8 mouse cellular contexts compared by ENCODE assay signal in the genomic region with DNA sequence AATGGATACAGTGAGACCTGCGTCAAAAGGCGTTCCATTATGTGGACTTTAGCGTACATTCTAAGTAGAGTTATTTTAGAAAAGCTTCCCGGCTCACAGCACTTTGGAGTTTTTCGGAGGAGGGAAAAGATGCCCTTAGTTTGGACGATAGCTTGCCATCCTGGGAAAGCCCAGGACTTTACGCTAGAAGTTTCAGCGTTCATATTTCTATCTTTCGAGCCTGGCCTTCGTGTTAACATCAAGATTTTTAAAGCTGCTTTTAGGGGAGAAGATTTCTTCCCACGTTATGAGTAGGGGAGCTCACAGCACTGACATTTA. TPM values are rescaled to one million over a fixed set of nuclear protein-coding genes. Genes with fewer than 3 reads are reported as not detected.
A peak's percentile ranks its signal among the peaks of the same experiment; 100 is the strongest.
DNase-seq lines count a peak whose midpoint lies in the region; ATAC-seq and TF ChIP-seq lines count a peak whose summit lies in the region.

No protein-coding gene starts in this region.

- DNase-seq in heart, adult 2 months, result no peak
- DNase-seq in heart, postnatal 10 days, result no peak
- no peak for DNase-seq in CH12.LX (ENCODE audit: extremely low read depth)
- no peak for DNase-seq in urinary bladder, adult 2 months (ENCODE audit: low spot score)

- no peaks in the 10 kb centered on the region for H3K27me3 ChIP-seq in heart, adult 2 months (ENCODE audit: control insufficient read depth, insufficient read depth, low read length)
- H3K27me3 ChIP-seq in CH12.LX (replicated peaks), result no peaks in the 10 kb centered on the region
- H3K27me3 ChIP-seq in forebrain, embryonic 16.5 days (replicated peaks; ENCODE audit: control insufficient read depth, insufficient read depth, low read length), result no peaks in the 10 kb centered on the region
- H3K27me3 ChIP-seq in liver, embryonic 15.5 days, result no peaks in the 10 kb centered on the region

- in situ Hi-C loops in CH12.LX (cut with MboI; ENCODE audit: low pct_ligation_motif_present, low pct_unique_long_range_greater_than_20kb, low sequenced_read_pairs), result no loop called here

- 1% methylated on average over 11 of the region's 11 CpGs for WGBS in heart, adult 2 months
- under 1% methylated on average over 11 of the region's 11 CpGs for WGBS in forebrain, embryonic 16.5 days
- WGBS in liver, embryonic 15.5 days (ENCODE audit: insufficient replicate concordance), result 3% methylated on average over 11 of the region's 11 CpGs

- dilution Hi-C loops in CH12.LX (cut with MboI; ENCODE audit: extremely low pct_ligation_motif_present, extremely low pct_unique_long_range_greater_than_20kb, low sequenced_read_pairs), result no loop called here

- H3K4me1 ChIP-seq in heart, adult 2 months (ENCODE audit: control insufficient read depth, insufficient read depth, low read length), result no peaks in the 10 kb centered on the region; the same call in 1 of the 2 replicates
- peaks cover 0 to 14% of the 10 kb centered on the region in 2 experiments; a peak in 2 of 4 replicates for H3K4me1 ChIP-seq in CH12.LX (ENCODE audit: control insufficient read depth in 1 of 2, insufficient read depth in 2 of 2)
- H3K4me1 ChIP-seq in forebrain, embryonic 16.5 days (replicated peaks; ENCODE audit: control insufficient read depth, insufficient read depth, low read length), result peaks cover 3% of the 10 kb centered on the region; the same call in 1 of the 2 replicates
- H3K4me1 ChIP-seq in liver, embryonic 15.5 days (replicated peaks), result peaks cover 26% of the 10 kb centered on the region

- no peak for TF ChIP-seq RAD21 in CH12.LX (IDR thresholded peaks at IDR 0.05; ENCODE audit: low read depth, low read length)

- no peak for TF ChIP-seq EP300 in heart, adult 2 months (IDR thresholded peaks at IDR 0.05; ENCODE audit: insufficient read depth, low read depth, low read length)
- no peak for TF ChIP-seq EP300 in CH12.LX (IDR thresholded peaks at IDR 0.05; ENCODE audit: low read length)

- TF ChIP-seq POLR2A in heart, adult 2 months (IDR thresholded peaks at IDR 0.05; ENCODE audit: insufficient read depth, low read depth, low read length), result no peak
- no peak for TF ChIP-seq POLR2A in CH12.LX (IDR thresholded peaks at IDR 0.05; ENCODE audit: low read depth, low read length)

- no peaks in the 10 kb centered on the region for H3K79me2 ChIP-seq in heart, adult 2 months (replicated peaks; ENCODE audit: control insufficient read depth, insufficient read depth, low read length)
- H3K79me2 ChIP-seq in CH12.LX (replicated peaks; ENCODE audit: control insufficient read depth, extremely low read depth, insufficient read depth, poor library complexity, severe bottlenecking), result no peaks in the 10 kb centered on the region

- intact Hi-C loops in heart, adult 2 months (cut with DNase I), result loop anchor here (1.0 to 2.0 kb wide), 3 partner anchors 28 to 90 kb away; partner anchors contain the start of gene Dnajc12
- intact Hi-C loops in heart, postnatal 10 days (cut with DNase I), result loop anchor here (2.0 to 10.0 kb wide), 3 partner anchors 28 to 116 kb away; no protein-coding TSS in a partner anchor

- no peaks in the 10 kb centered on the region for H3K36me3 ChIP-seq in heart, adult 2 months (ENCODE audit: control insufficient read depth, insufficient read depth, low read length)
- H3K36me3 ChIP-seq in CH12.LX (replicated peaks in 1 of 2; ENCODE audit: control insufficient read depth in 1 of 2, insufficient read depth in 1 of 2, low read length in 1 of 2), result no peaks in the 10 kb centered on the region
- H3K36me3 ChIP-seq in forebrain, embryonic 16.5 days (ENCODE audit: control insufficient read depth, insufficient read depth), result no peaks in the 10 kb centered on the region
- H3K36me3 ChIP-seq in liver, embryonic 15.5 days (replicated peaks), result no peaks in the 10 kb centered on the region

- no peaks in the 10 kb centered on the region for H3K9me3 ChIP-seq in CH12.LX (replicated peaks; ENCODE audit: low read length)
- H3K9me3 ChIP-seq in forebrain, embryonic 16.5 days (ENCODE audit: control insufficient read depth, low read length), result no peaks in the 10 kb centered on the region
- H3K9me3 ChIP-seq in liver, embryonic 15.5 days (replicated peaks), result no peaks in the 10 kb centered on the region

- no peak for TF ChIP-seq CTCF in heart, adult 2 months (IDR thresholded peaks at IDR 0.05)
- no peak for TF ChIP-seq CTCF in CH12.LX (conservative IDR thresholded peaks at IDR 0.05 in 1 of 2, IDR thresholded peaks at IDR 0.05 in 1 of 2; ENCODE audit: low read depth in 2 of 2, low read length in 2 of 2)

- H3K27ac ChIP-seq in heart, adult 2 months, result peak overlapping the region; percentile 48
- peak overlapping the region; percentile 11; the same call in 1 of the 2 replicates for H3K27ac ChIP-seq in CH12.LX (ENCODE audit: insufficient read depth, low read depth)
- H3K27ac ChIP-seq in forebrain, embryonic 16.5 days (ENCODE audit: low read length), result no peak overlapping the region
- peak overlapping the region; percentile 9; the same call in 1 of the 2 replicates for H3K27ac ChIP-seq in liver, embryonic 15.5 days (replicated peaks)

- no peak for ATAC-seq in forebrain, embryonic 16.5 days
- ATAC-seq in liver, embryonic 15.5 days (ENCODE audit: insufficient read depth), result no peak
- ATAC-seq in activated CD4-positive, CD25-positive, alpha-beta regulatory T cell, adult 4 months, result no peak
- ATAC-seq in erythroid progenitor cell, adult 5-6 weeks (replicated peaks; ENCODE audit: low FRiP score, poor library complexity, severe bottlenecking), result no peak

- peak overlapping the region; percentile 87 for H3K4me3 ChIP-seq in heart, adult 2 months
- peak overlapping the region; percentile 58 to 82 (median 69) for H3K4me3 ChIP-seq in CH12.LX (replicated peaks in 1 of 3; ENCODE audit: low read depth in 2 of 3, low read length in 2 of 3, poor library complexity in 1 of 3)
- peak overlapping the region; percentile 89 for H3K4me3 ChIP-seq in forebrain, embryonic 16.5 days (replicated peaks; ENCODE audit: low read length)
- H3K4me3 ChIP-seq in liver, embryonic 15.5 days (replicated peaks), result peak overlapping the region; percentile 86

- peak overlapping the region; percentile 79 for H3K4me2 ChIP-seq in CH12.LX (ENCODE audit: insufficient read depth, low read depth, poor library complexity, severe bottlenecking)
- peak overlapping the region; percentile 79 for H3K4me2 ChIP-seq in forebrain, embryonic 16.5 days (ENCODE audit: low read length)
- H3K4me2 ChIP-seq in liver, embryonic 15.5 days, result peak overlapping the region; percentile 85

- H3K9ac ChIP-seq in heart, adult 2 months (ENCODE audit: low read depth, low read length), result peak overlapping the region; percentile 1; the same call in 1 of the 2 replicates
- H3K9ac ChIP-seq in CH12.LX (ENCODE audit: insufficient read depth, low read depth), result peak overlapping the region; percentile 92
- peak overlapping the region; percentile 50 for H3K9ac ChIP-seq in forebrain, embryonic 16.5 days (replicated peaks; ENCODE audit: low read depth, low read length)
- peak overlapping the region; percentile 58 for H3K9ac ChIP-seq in liver, embryonic 15.5 days

RNA-seq across cellular contexts. Expression of gene Ctnna3, which starts 0.9 kb away (rescaled TPM):
- total RNA-seq in heart, adult 2 months (2021), result 10 to 100 TPM; 46.9 to 54.6 TPM
- 6.4 and 18.6 TPM in 2 replicates for polyA plus RNA-seq in heart, adult 2 months (2012; rRNA removed)
- 10 to 100 TPM; 75.4 to 79.3 TPM for total RNA-seq in heart, postnatal 10 days (2021)
- total RNA-seq in CH12.LX (2012; rRNA removed) (not detected in 2 replicates), CH12.LX (2014; rRNA removed) (0.09 TPM in 1 of 2 replicates, not detected in the other)
- polyA plus RNA-seq in CH12.LX (2012; ENCODE audit: insufficient read length, low read depth), result not detected in 2 replicates
- polyA plus RNA-seq in forebrain, embryonic 16.5 days (2015; fragmentation: Nextera tagmentation; extraction: Ambion mirVana), result 0.81 and 1.1 TPM in 2 replicates
- polyA plus RNA-seq in liver, embryonic 15.5 days (2015; fragmentation: Nextera tagmentation; extraction: Ambion mirVana), result 0.03 and 0.12 TPM in 2 replicates
- polyA plus RNA-seq in urinary bladder, adult 2 months (2012; rRNA removed), result 0.48 and 0.69 TPM in 2 replicates
- under 1 TPM in 1 of 2 experiments, not detected in 1; 0.26 TPM for polyA plus RNA-seq in activated CD4-positive, CD25-positive, alpha-beta regulatory T cell, adult 4 months (2017; shearing (Covaris generic))
- not detected in 2 replicates for total RNA-seq in erythroid progenitor cell, adult 5-6 weeks (2015; ENCODE audit: low replicate concordance)
- total RNA-seq in erythroid progenitor cell, adult 5-6 weeks (2017; ENCODE audit: low replicate concordance), result 0.51 TPM in 1 of 2 replicates, not detected in the other

RNA-seq across cellular contexts. Expression of gene Gm7075, which starts 7.4 kb away (rescaled TPM):
- total RNA-seq in heart, adult 2 months (2021), result not detected
- not detected in 2 replicates for polyA plus RNA-seq in heart, adult 2 months (2012; rRNA removed)
- not detected for total RNA-seq in heart, postnatal 10 days (2021)
- total RNA-seq in CH12.LX (2012; rRNA removed), result not detected in 2 replicates
- not detected in 2 replicates for total RNA-seq in CH12.LX (2014; rRNA removed)
- polyA plus RNA-seq in CH12.LX (2012; ENCODE audit: insufficient read length, low read depth), result not detected in 2 replicates
- not detected in 2 replicates for polyA plus RNA-seq in forebrain, embryonic 16.5 days (2015; fragmentation: Nextera tagmentation; extraction: Ambion mirVana)
- not detected in 2 replicates for polyA plus RNA-seq in liver, embryonic 15.5 days (2015; fragmentation: Nextera tagmentation; extraction: Ambion mirVana)
- polyA plus RNA-seq in urinary bladder, adult 2 months (2012; rRNA removed), result 0.25 TPM in 1 of 2 replicates, not detected in the other
- polyA plus RNA-seq in activated CD4-positive, CD25-positive, alpha-beta regulatory T cell, adult 4 months (2017; shearing (Covaris generic)), result not detected
- 14.3 TPM in 1 of 2 replicates, not detected in the other for total RNA-seq in erythroid progenitor cell, adult 5-6 weeks (2015; ENCODE audit: low replicate concordance)
- 5.5 TPM in 1 of 2 replicates, not detected in the other for total RNA-seq in erythroid progenitor cell, adult 5-6 weeks (2017; ENCODE audit: low replicate concordance)

RNA-seq across cellular contexts. Expression of gene Dnajc12, which starts 46.7 kb away (rescaled TPM):
- 10 to 100 TPM; 11.6 to 13.5 TPM for total RNA-seq in heart, adult 2 months (2021)
- 3.5 and 3.9 TPM in 2 replicates for polyA plus RNA-seq in heart, adult 2 months (2012; rRNA removed)
- total RNA-seq in heart, postnatal 10 days (2021), result 1 to 10 TPM; 7.8 to 8.7 TPM
- 3.7 and 3.8 TPM in 2 replicates for total RNA-seq in CH12.LX (2012; rRNA removed)
- 0.83 and 2.4 TPM in 2 replicates for total RNA-seq in CH12.LX (2014; rRNA removed)
- polyA plus RNA-seq in CH12.LX (2012; ENCODE audit: insufficient read length, low read depth), result 1.3 and 1.5 TPM in 2 replicates
- 6.9 and 7.3 TPM in 2 replicates for polyA plus RNA-seq in forebrain, embryonic 16.5 days (2015; fragmentation: Nextera tagmentation; extraction: Ambion mirVana)
- polyA plus RNA-seq in liver, embryonic 15.5 days (2015; fragmentation: Nextera tagmentation; extraction: Ambion mirVana), result 14.8 and 16.7 TPM in 2 replicates
- polyA plus RNA-seq in urinary bladder, adult 2 months (2012; rRNA removed), result 13.7 and 14.9 TPM in 2 replicates
- polyA plus RNA-seq in activated CD4-positive, CD25-positive, alpha-beta regulatory T cell, adult 4 months (2017; shearing (Covaris generic)), result 1 to 10 TPM; 5.0 to 7.5 TPM
- total RNA-seq in erythroid progenitor cell, adult 5-6 weeks (2015; ENCODE audit: low replicate concordance), result 0.36 TPM in 1 of 2 replicates, not detected in the other
- total RNA-seq in erythroid progenitor cell, adult 5-6 weeks (2017; ENCODE audit: low replicate concordance), result 3.3 TPM in 1 of 2 replicates, not detected in the other

RNA-seq across cellular contexts. Expression of gene Sirt1, which starts 47.5 kb away (rescaled TPM):
- 10 to 100 TPM; 10.4 to 11.5 TPM for total RNA-seq in heart, adult 2 months (2021)
- 2.5 and 5.8 TPM in 2 replicates for polyA plus RNA-seq in heart, adult 2 months (2012; rRNA removed)
- 10 to 100 TPM; 12.4 to 14.2 TPM for total RNA-seq in heart, postnatal 10 days (2021)
- total RNA-seq in CH12.LX (2012; rRNA removed), result 11.5 and 15.6 TPM in 2 replicates
- 24.7 and 28.9 TPM in 2 replicates for total RNA-seq in CH12.LX (2014; rRNA removed)
- 15.7 and 17.4 TPM in 2 replicates for polyA plus RNA-seq in CH12.LX (2012; ENCODE audit: insufficient read length, low read depth)
- 4.2 and 5.2 TPM in 2 replicates for polyA plus RNA-seq in forebrain, embryonic 16.5 days (2015; fragmentation: Nextera tagmentation; extraction: Ambion mirVana)
- polyA plus RNA-seq in liver, embryonic 15.5 days (2015; fragmentation: Nextera tagmentation; extraction: Ambion mirVana), result 3.1 and 3.5 TPM in 2 replicates
- polyA plus RNA-seq in urinary bladder, adult 2 months (2012; rRNA removed), result 14.1 and 14.3 TPM in 2 replicates
- 10 to 100 TPM in 1 of 2 experiments, 1 to 10 TPM in 1; 6.6 to 10.5 TPM for polyA plus RNA-seq in activated CD4-positive, CD25-positive, alpha-beta regulatory T cell, adult 4 months (2017; shearing (Covaris generic))
- 39.8 and 41.1 TPM in 2 replicates for total RNA-seq in erythroid progenitor cell, adult 5-6 weeks (2015; ENCODE audit: low replicate concordance)
- 42.1 and 49.1 TPM in 2 replicates for total RNA-seq in erythroid progenitor cell, adult 5-6 weeks (2017; ENCODE audit: low replicate concordance)

Comparison
In these comparisons a context has a peak if more than half of its experiments do, and no peak if none do; other contexts are left out.
1. H3K9ac ChIP-seq: peak in every context shown above with its lines; median percentile 92 in CH12.LX; 58 in liver, embryonic 15.5 days; 50 in forebrain, embryonic 16.5 days; 1 in heart, adult 2 months.